Mouse (Mus musculus): ENCODE results near the gene Mrps7.

GRCm38 (mm10) chr11:115599722-115600121 is 4.0 kb upstream of the Mrps7 start:
- TF ChIP-seq POLR2A (IDR thresholded peaks at IDR 0.05; ENCODE audit: insufficient read depth, low read depth, low read length) (no peak), CTCF (IDR thresholded peaks at IDR 0.05) (no peak)
